Mouse (Mus musculus) lung, embryonic 14.5 days (tissue): ENCODE measurements at regions not wholly inside any gene's neighbourhood (a gene's known extent, or its start where the extent isn't known, plus 50 kb on each side); places are given as distances from the start of the nearest gene placed in this dataset.
"Not testable (repeated sequence)": the region's sequence is repeated elsewhere in the genome, so short reads cannot be mapped to it uniquely, and the experiment has no call there.

Source experiments
- ATAC-seq: fragments of 200-750 bp; cut with Nextera tagmentation; 2 replicates; pipeline ENCODE4 v1.8.0; 2017; ENCODE audit warnings: mild to moderate bottlenecking, moderate TSS enrichment, moderate library complexity; ENCODE audit not compliant: insufficient read depth
- DNase-seq: peaks from one replicate; pipeline ENCODE4 v3.0.0-alpha.2; 2015
- H3K27ac ChIP-seq: fragments of 300-500 bp; sonication (generic); 2 replicates; pipeline ENCODE4 v1.5.1; 2014; ENCODE audit warnings: low read depth, mild to moderate bottlenecking, moderate library complexity
- H3K27me3 ChIP-seq: fragments of 300-500 bp; sonication (generic); 2 replicates; pipeline ENCODE4 v1.6.1; 2014; ENCODE audit warnings: low read length, control low read depth; ENCODE audit not compliant: insufficient read depth
- H3K36me3 ChIP-seq: fragments of 300-500 bp; sonication (generic); 2 replicates; pipeline ENCODE4 v1.6.1; 2014; ENCODE audit warnings: control low read depth; ENCODE audit not compliant: insufficient read depth
- H3K4me1 ChIP-seq: fragments of 300-500 bp; sonication (generic); 2 replicates; pipeline ENCODE4 v1.6.1; 2014; ENCODE audit warnings: antibody characterized with exemption, control low read depth; ENCODE audit not compliant: insufficient read depth
- H3K4me2 ChIP-seq: fragments of 300-500 bp; sonication (generic); 2 replicates; pipeline ENCODE4 v1.6.1; 2014; ENCODE audit warnings: mild to moderate bottlenecking
- H3K4me3 ChIP-seq: fragments of 300-500 bp; sonication (generic); 2 replicates; pipeline ENCODE4 v1.5.1; 2014; ENCODE audit warnings: low read depth, low read length
- H3K9ac ChIP-seq: fragments of 300-500 bp; sonication (generic); 2 replicates; pipeline ENCODE4 v1.6.1; 2014
- H3K9me3 ChIP-seq: fragments of 300-500 bp; sonication (generic); 2 replicates; pipeline ENCODE4 v1.6.1; 2016; ENCODE audit warnings: low read depth, low read length, control low read depth
- CTCF ChIP-seq: IDR thresholded peaks from 2 replicates; pipeline ENCODE4 v1.5.1; 2016; ENCODE audit warnings: antibody characterized with exemption, low read depth
- WGBS: fragments of 180-500 bp; shearing (Covaris S2); extraction: QIAGEN DNeasy Blood & Tissue Kit; methylation state at CpG from one replicate; pipeline ENCODE4 v1.1.7; 2014; 5-methylcytosine and 5-hydroxymethylcytosine counted together

- Histone ChIP-seq H3K4me1 (no peaks in the 10 kb centered on the region), H3K4me3 (no peak overlapping the region), H3K27ac (no peak overlapping the region), H3K9me3 (no peaks in the 10 kb centered on the region), H3K9ac (no peak overlapping the region), H3K4me2 (no peak overlapping the region), H3K27me3 (no peaks in the 10 kb centered on the region), H3K36me3 (no peaks in the 10 kb centered on the region)
- ATAC-seq, result no peak
- DNase-seq, result no peak
- TF ChIP-seq CTCF, result no peak
- WGBS, result 84% methylated on average over 10 of the region's 10 CpGs
Measured at GRCm38 (mm10) chr3:8022654-8023053, 1402.4 kb upstream of the 1700008P02Rik start.

GRCm38 (mm10) chr3:8017489-8017888 is 1397.2 kb upstream of the 1700008P02Rik start:
- TF ChIP-seq CTCF, result no peak
- 85% methylated on average over 3 of the region's 3 CpGs for WGBS
- ATAC-seq, result no peak

GRCm38 (mm10) chr3:8016945-8017344 is 1396.7 kb upstream of the 1700008P02Rik start:
- Histone ChIP-seq H3K9me3 (no peaks in the 10 kb centered on the region), H3K36me3 (no peaks in the 10 kb centered on the region), H3K27ac (no peak overlapping the region), H3K4me2 (no peak overlapping the region), H3K4me1 (no peaks in the 10 kb centered on the region), H3K9ac (no peak overlapping the region), H3K27me3 (no peaks in the 10 kb centered on the region), H3K4me3 (no peak overlapping the region)
- no peak for ATAC-seq
- no peak for TF ChIP-seq CTCF
- DNase-seq, result no peak

More at GRCm38 (mm10) chr3:8017489-8017888, 1397.2 kb upstream of the 1700008P02Rik start:
- no peak for DNase-seq
- Histone ChIP-seq H3K4me2 (no peak overlapping the region), H3K36me3 (no peaks in the 10 kb centered on the region), H3K9me3 (no peaks in the 10 kb centered on the region), H3K27ac (no peak overlapping the region), H3K27me3 (no peaks in the 10 kb centered on the region), H3K4me3 (no peak overlapping the region), H3K9ac (no peak overlapping the region), H3K4me1 (no peaks in the 10 kb centered on the region)

- no peak overlapping the region for H3K27ac ChIP-seq
- no peak overlapping the region for H3K4me2 ChIP-seq
- ATAC-seq, result no peak
- no peak overlapping the region for H3K4me3 ChIP-seq
- no peak overlapping the region for H3K9ac ChIP-seq
- H3K27me3 ChIP-seq, result no peaks in the 10 kb centered on the region
- no peaks in the 10 kb centered on the region for H3K9me3 ChIP-seq
- TF ChIP-seq CTCF, result no peak
- no peak for DNase-seq
- H3K4me1 ChIP-seq, result no peaks in the 10 kb centered on the region
- H3K36me3 ChIP-seq, result no peaks in the 10 kb centered on the region
- WGBS, result 83% methylated on average over 4 of the region's 4 CpGs
Measured at GRCm38 (mm10) chr3:8009966-8010365, 1389.7 kb upstream of the 1700008P02Rik start.

GRCm38 (mm10) chr3:8006708-8007395 is 1386.6 kb upstream of the 1700008P02Rik start:
- Histone ChIP-seq H3K36me3 (no peaks in the 10 kb centered on the region), H3K4me2 (no peak overlapping the region), H3K4me3 (no peak overlapping the region), H3K27me3 (no peaks in the 10 kb centered on the region), H3K4me1 (no peaks in the 10 kb centered on the region), H3K9me3 (no peaks in the 10 kb centered on the region), H3K9ac (no peak overlapping the region), H3K27ac (no peak overlapping the region)
- DNase-seq (no peak), ATAC-seq (peak; percentile 52; the same call in 1 of the 2 replicates)
- 58% methylated on average over 10 of the region's 10 CpGs for WGBS
- TF ChIP-seq CTCF, result no peak

- WGBS, result 67% methylated on average over 5 of the region's 5 CpGs
- H3K4me1 ChIP-seq, result no peaks in the 10 kb centered on the region
- ATAC-seq (no peak), DNase-seq (no peak)
- no peak overlapping the region for H3K27ac ChIP-seq
- no peak overlapping the region for H3K4me3 ChIP-seq
- no peaks in the 10 kb centered on the region for H3K27me3 ChIP-seq
- no peak overlapping the region for H3K9ac ChIP-seq
- no peaks in the 10 kb centered on the region for H3K9me3 ChIP-seq
- TF ChIP-seq CTCF, result no peak
- no peak overlapping the region for H3K4me2 ChIP-seq
- H3K36me3 ChIP-seq, result no peaks in the 10 kb centered on the region
Measured at GRCm38 (mm10) chr3:8006273-8006672, 1386.0 kb upstream of the 1700008P02Rik start.

- not testable (repeated sequence) for ATAC-seq, H3K36me3 ChIP-seq, DNase-seq
Measured at GRCm38 (mm10) chr3:8005684-8006083, 1385.4 kb upstream of the 1700008P02Rik start.

More at GRCm38 (mm10) chr3:8005684-8006083, 1385.4 kb upstream of the 1700008P02Rik start:
- H3K27me3 ChIP-seq, H3K9ac ChIP-seq, H3K9me3 ChIP-seq, H3K4me2 ChIP-seq, H3K27ac ChIP-seq, H3K4me3 ChIP-seq, H3K4me1 ChIP-seq: not testable (repeated sequence)
- 79% methylated on average over 2 of the region's 2 CpGs for WGBS
